Mouse (Mus musculus) monocyte, adult 59 days (primary cell): ENCODE data around the gene Aldh2. TPM values are rescaled to one million over a fixed set of nuclear protein-coding genes. Genes with fewer than 3 reads are reported as not detected.

Source experiments
- total RNA-seq, 2 experiments: library from RNA; stranded (reverse); gene quantifications; one replicate each; pipeline ENCODE4 v1.2.4; 2023

Aldh2 gene
- 100 to 1,000 TPM; 446 to 524 TPM for total RNA-seq

GRCm38 (mm10) chr5:121593451-121594401 lies at the start of gene Aldh2:
Gene Aldh2, minus strand, starts transcription at chr5:121593824.

GRCm38 (mm10) chr5:121618592-121619513 lies 25.2 kb upstream of the Aldh2 start, which contains the start of gene Acad12:
Gene Acad12, minus strand, starts transcription at chr5:121618938.

GRCm38 (mm10) chr5:121545793-121546529 lies 47.7 kb downstream of the Aldh2 start, which contains the start of gene Mapkapk5:
Gene Mapkapk5, minus strand, starts transcription at chr5:121545905.

GRCm38 (mm10) chr5:121544910-121545792 lies 48.5 kb downstream of the Aldh2 start, which contains the start of the genes Adam1a and Gm42878:
Gene Adam1a, minus strand, starts transcription at chr5:121545482.
Gene Gm42878, minus strand, starts transcription at chr5:121545482.

Other genes with a start within 250 kb of the Aldh2 start
- gene Trafd1, start 208.2 kb downstream of the Aldh2 start, total RNA-seq, result 100 to 1,000 TPM; 261 to 282 TPM
- 10 to 100 TPM; 20.9 to 31.6 TPM for gene Naa25, start 195.9 kb downstream of the Aldh2 start, total RNA-seq
- 1 to 10 TPM; 1.4 to 2.2 TPM for gene Tmem116, start 141.9 kb downstream of the Aldh2 start, total RNA-seq
- gene Erp29, start 141.3 kb downstream of the Aldh2 start, total RNA-seq, result 100 to 1,000 TPM; 247 to 275 TPM
- not detected for gene Adam1b, start 90.4 kb downstream of the Aldh2 start, total RNA-seq
- gene Adam1a, start 48.3 kb downstream of the Aldh2 start, total RNA-seq, result 1 to 10 TPM; 3.4 to 3.5 TPM
- not detected for gene Gm42878, start 48.3 kb downstream of the Aldh2 start, total RNA-seq
- 10 to 100 TPM; 92.7 to 98.4 TPM for gene Mapkapk5, start 47.9 kb downstream of the Aldh2 start, total RNA-seq
- gene Acad12, start 25.1 kb upstream of the Aldh2 start, total RNA-seq, result 1 to 10 TPM; 4.4 to 6.2 TPM
- 1 to 10 TPM; 4.3 to 4.4 TPM for gene Acad10, start 66.7 kb upstream of the Aldh2 start, total RNA-seq
- 10 to 100 TPM; 67.2 to 81.3 TPM for gene Brap, start 66.7 kb upstream of the Aldh2 start, total RNA-seq
- 10 to 100 TPM; 67.5 to 89.5 TPM for gene Atxn2, start 117.5 kb upstream of the Aldh2 start, total RNA-seq
- 100 to 1,000 TPM; 158 to 159 TPM for gene Sh2b3, start 243.8 kb upstream of the Aldh2 start, total RNA-seq